Mouse (Mus musculus): ENCODE data around the gene Usp31. TPM values are rescaled to one million over a fixed set of nuclear protein-coding genes. Genes with fewer than 3 reads are reported as not detected.
A peak's percentile ranks its signal among the peaks of the same experiment; 100 is the strongest.

The Usp31 gene
- total and polyA plus RNA-seq, 3 experiments, result 14.4 to 14.7 TPM; not detected in 1

GRCm38 (mm10) chr7:121730225-121730624 is 23.2 kb upstream of the Usp31 start:
- H3K79me2 ChIP-seq (ENCODE audit: control insufficient read depth, insufficient read depth, low read length, poor library complexity), result no peaks in the 10 kb centered on the region
- no peaks in the 10 kb centered on the region for H3K9me3 ChIP-seq (replicated peaks; ENCODE audit: insufficient read depth, low read length)
- peak; percentile 47 for DNase-seq (ENCODE audit: low read depth, low spot score)
- H3K27ac ChIP-seq (ENCODE audit: control insufficient read depth, low read depth, low read length), result no peak overlapping the region
- no peak for TF ChIP-seq BHLHE40 (IDR thresholded peaks at IDR 0.05; ENCODE audit: borderline replicate concordance, low read depth, low read length)
- H3K27me3 ChIP-seq (ENCODE audit: control insufficient read depth in 1 of 2, insufficient read depth in 2 of 2, low read length in 2 of 2), result no peaks in the 10 kb centered on the region; a peak in 1 of 4 replicates
- H3K4me1 ChIP-seq (ENCODE audit: control insufficient read depth in 1 of 2, insufficient read depth in 2 of 2, low read length in 2 of 2), result no peaks in the 10 kb centered on the region
- H3K4me3 ChIP-seq (ENCODE audit: control insufficient read depth in 1 of 2, insufficient read depth in 1 of 2, low read depth in 2 of 2, low read length in 2 of 2), result no peak overlapping the region
- H3K36me3 ChIP-seq (ENCODE audit: control insufficient read depth in 1 of 2, insufficient read depth in 2 of 2, low read length in 2 of 2), result no peaks in the 10 kb centered on the region
- H3K9ac ChIP-seq (ENCODE audit: control insufficient read depth, low read depth, low read length, poor library complexity, severe bottlenecking), result no peak overlapping the region

GRCm38 (mm10) chr7:121717031-121717430 is 10.0 kb upstream of the Usp31 start:
- H3K27me3 ChIP-seq (ENCODE audit: control insufficient read depth in 1 of 2, insufficient read depth in 2 of 2, low read length in 2 of 2), result peaks cover 0 to 4% of the 10 kb centered on the region in 2 experiments; a peak in 3 of 4 replicates
- H3K36me3 ChIP-seq (ENCODE audit: control insufficient read depth in 1 of 2, insufficient read depth in 2 of 2, low read length in 2 of 2), result no peaks in the 10 kb centered on the region
- H3K4me3 ChIP-seq (ENCODE audit: control insufficient read depth in 1 of 2, insufficient read depth in 1 of 2, low read depth in 2 of 2, low read length in 2 of 2), result no peak overlapping the region
- H3K27ac ChIP-seq (ENCODE audit: control insufficient read depth, low read depth, low read length), result no peak overlapping the region
- H3K9me3 ChIP-seq (replicated peaks; ENCODE audit: insufficient read depth, low read length), result no peaks in the 10 kb centered on the region
- H3K9ac ChIP-seq (ENCODE audit: control insufficient read depth, low read depth, low read length, poor library complexity, severe bottlenecking), result no peak overlapping the region
- no peak for TF ChIP-seq KAT2A (conservative IDR thresholded peaks at IDR 0.05; ENCODE audit: low read depth, low read length)
- H3K79me2 ChIP-seq (ENCODE audit: control insufficient read depth, insufficient read depth, low read length, poor library complexity), result no peaks in the 10 kb centered on the region
- DNase-seq (ENCODE audit: low read depth, low spot score), result no peak
- no peaks in the 10 kb centered on the region for H3K4me1 ChIP-seq (ENCODE audit: control insufficient read depth in 1 of 2, insufficient read depth in 2 of 2, low read length in 2 of 2)

- H3K9ac ChIP-seq (ENCODE audit: control insufficient read depth, low read depth, low read length, poor library complexity, severe bottlenecking), result no peak overlapping the region
- H3K27ac ChIP-seq (ENCODE audit: control insufficient read depth, low read depth, low read length), result no peak overlapping the region
- no peak overlapping the region for H3K4me3 ChIP-seq (ENCODE audit: control insufficient read depth in 1 of 2, insufficient read depth in 1 of 2, low read depth in 2 of 2, low read length in 2 of 2)
- DNase-seq (ENCODE audit: low read depth, low spot score), result no peak
- no peaks in the 10 kb centered on the region for H3K36me3 ChIP-seq (ENCODE audit: control insufficient read depth in 1 of 2, insufficient read depth in 2 of 2, low read length in 2 of 2)
- H3K9me3 ChIP-seq (replicated peaks; ENCODE audit: insufficient read depth, low read length), result no peaks in the 10 kb centered on the region
- H3K4me1 ChIP-seq (ENCODE audit: control insufficient read depth in 1 of 2, insufficient read depth in 2 of 2, low read length in 2 of 2), result peaks cover 0 to 3% of the 10 kb centered on the region in 2 experiments; a peak in 1 of 4 replicates
- peaks cover 11% of the 10 kb centered on the region for H3K79me2 ChIP-seq (ENCODE audit: control insufficient read depth, insufficient read depth, low read length, poor library complexity)
- H3K27me3 ChIP-seq (ENCODE audit: control insufficient read depth in 1 of 2, insufficient read depth in 2 of 2, low read length in 2 of 2), result peaks cover 0 to 11% of the 10 kb centered on the region in 2 experiments; a peak in 3 of 4 replicates
- TF ChIP-seq POLR2A (IDR thresholded peaks at IDR 0.05; ENCODE audit: control insufficient read depth in 1 of 2, insufficient read depth in 1 of 2, low read depth in 1 of 2, low read length in 2 of 2, poor library complexity in 1 of 2), result no peak
Observed at GRCm38 (mm10) chr7:121711171-121711570, 4.1 kb upstream of the Usp31 start.

- H3K4me1 ChIP-seq (ENCODE audit: control insufficient read depth in 1 of 2, insufficient read depth in 2 of 2, low read length in 2 of 2), result peaks cover 8 to 30% of the 10 kb centered on the region in 2 experiments
- peak; percentile 57 for DNase-seq (ENCODE audit: low read depth, low spot score)
- TF ChIP-seq MAX (IDR thresholded peaks at IDR 0.05; ENCODE audit: low read length) (peak; percentile 73), CTCF (IDR thresholded peaks at IDR 0.05 in 2 of 3, conservative IDR thresholded peaks at IDR 0.05 in 1 of 3; ENCODE audit: control insufficient read depth in 1 of 3, insufficient read depth in 1 of 3, low read depth in 2 of 3, low read length in 3 of 3, poor library complexity in 1 of 3, severe bottlenecking in 1 of 3) (no peak), MXI1 (IDR thresholded peaks at IDR 0.05; ENCODE audit: low read depth, low read length) (peak; percentile 37; the same call in 1 of the 2 replicates)
Observed at GRCm38 (mm10) chr7:121706411-121707072, 511 bp downstream of the Usp31 start.

More at GRCm38 (mm10) chr7:121706411-121707072, 511 bp downstream of the Usp31 start:
- H3K27ac ChIP-seq (ENCODE audit: control insufficient read depth, low read depth, low read length), result no peak overlapping the region; the same call in 1 of the 2 replicates
- peak overlapping the region; percentile 74 to 79 for H3K4me3 ChIP-seq (ENCODE audit: control insufficient read depth in 1 of 2, insufficient read depth in 1 of 2, low read depth in 2 of 2, low read length in 2 of 2)
- H3K27me3 ChIP-seq (ENCODE audit: control insufficient read depth in 1 of 2, insufficient read depth in 2 of 2, low read length in 2 of 2), result peaks cover 0 to 4% of the 10 kb centered on the region in 2 experiments; a peak in 1 of 4 replicates
- peak overlapping the region; percentile 92 for H3K9ac ChIP-seq (ENCODE audit: control insufficient read depth, low read depth, low read length, poor library complexity, severe bottlenecking)
- no peaks in the 10 kb centered on the region for H3K9me3 ChIP-seq (replicated peaks; ENCODE audit: insufficient read depth, low read length)
- peaks cover 3 to 39% of the 10 kb centered on the region in 2 experiments; a peak in 3 of 4 replicates for H3K36me3 ChIP-seq (ENCODE audit: control insufficient read depth in 1 of 2, insufficient read depth in 2 of 2, low read length in 2 of 2)
- H3K79me2 ChIP-seq (ENCODE audit: control insufficient read depth, insufficient read depth, low read length, poor library complexity), result peaks cover 51% of the 10 kb centered on the region

Measured in MEL (cell line).